In genomic region chr6:112955773-112956172, GRCm38 (mm10) we compare ENCODE assay signal across 22 mouse cellular contexts.
"Had no signal": no experiment of that assay in that cellular context is flagged by ENCODE, and none has a peak within 500 bp of the region (broad histone marks: within the 10 kb centered on the region; RNA-seq: fewer than 3 reads in every experiment).

No protein-coding gene starts in this region.

- H3K4me2 ChIP-seq: limb, embryonic 13.5 days; lung, embryonic 14.5 days; midbrain, embryonic 13.5 days; neural tube, embryonic 13.5 days had no signal

- H3K36me3 ChIP-seq: limb, embryonic 10.5 days; limb, embryonic 13.5 days; midbrain, embryonic 10.5 days; midbrain, embryonic 13.5 days; neural tube, embryonic 13.5 days had no signal

- H3K27me3 ChIP-seq: limb, embryonic 13.5 days; midbrain, embryonic 13.5 days; neural tube, embryonic 13.5 days had no signal

- H3K9me3 ChIP-seq: limb, embryonic 10.5 days; limb, embryonic 13.5 days; midbrain, embryonic 10.5 days; midbrain, embryonic 13.5 days had no signal

- H3K9ac ChIP-seq: limb, embryonic 13.5 days; liver, embryonic 14.5 days; liver, postnatal 0 days; lung, embryonic 14.5 days; midbrain, embryonic 13.5 days; neural tube, embryonic 13.5 days had no signal

- H3K4me3 ChIP-seq: layer of hippocampus, adult 2 months; limb, embryonic 10.5 days; limb, embryonic 13.5 days; midbrain, embryonic 10.5 days; midbrain, embryonic 13.5 days; myocyte; neural tube, embryonic 13.5 days had no signal

- DNase-seq: kidney, adult 2 months; kidney, postnatal 25 days; layer of hippocampus, adult 9-11 months; liver, postnatal 0 days; lung, embryonic 14.5 days; retina, postnatal 1 day; right cerebral cortex, postnatal 25 days; spleen, adult 18-20 months; thymus, adult 18-20 months; thymus, postnatal 36 days had no signal

- ATAC-seq: liver, postnatal 0 days; lung, postnatal 0 days; midbrain, embryonic 13.5 days; midbrain, embryonic 16.5 days had no signal

- H3K27ac ChIP-seq: kidney, postnatal 0 days; layer of hippocampus, adult 2 months; limb, embryonic 10.5 days; limb, embryonic 13.5 days; liver, embryonic 14.5 days; macrophage; midbrain, embryonic 13.5 days; neural tube, embryonic 13.5 days had no signal
